Mouse (Mus musculus): ENCODE data around the gene Nkx1-2. TPM values are rescaled to one million over a fixed set of nuclear protein-coding genes. Genes with fewer than 3 reads are reported as not detected.

Gene Nkx1-2
- polyA plus RNA-seq, 1 experiment: not detected

- peak overlapping the region; percentile 95 for H3K27ac ChIP-seq (ENCODE audit: insufficient read depth, low read length)
- peak overlapping the region; percentile 12; the same call in 1 of the 2 replicates for H3K4me3 ChIP-seq (ENCODE audit: insufficient read depth, low read length)
- TF ChIP-seq POLR2A (IDR thresholded peaks at IDR 0.05; ENCODE audit: low read depth, low read length) (no peak), CTCF (IDR thresholded peaks at IDR 0.05; ENCODE audit: borderline replicate concordance, insufficient read depth, low read length) (no peak)
- peaks cover 2% of the 10 kb centered on the region; the same call in 1 of the 2 replicates for H3K4me1 ChIP-seq (ENCODE audit: control insufficient read depth, insufficient read depth, low read length)
Observed at GRCm38 (mm10) chr7:132573205-132573604, 26.2 kb downstream of the Nkx1-2 start.

- peaks cover 2% of the 10 kb centered on the region; the same call in 1 of the 2 replicates for H3K4me1 ChIP-seq (ENCODE audit: control insufficient read depth, insufficient read depth, low read length)
- peak overlapping the region; percentile 51; the same call in 1 of the 2 replicates for H3K27ac ChIP-seq (ENCODE audit: insufficient read depth, low read length)
- no peak overlapping the region for H3K4me3 ChIP-seq (ENCODE audit: insufficient read depth, low read length)
- TF ChIP-seq CTCF (IDR thresholded peaks at IDR 0.05; ENCODE audit: borderline replicate concordance, insufficient read depth, low read length) (no peak), POLR2A (IDR thresholded peaks at IDR 0.05; ENCODE audit: low read depth, low read length) (no peak; the same call in 1 of the 2 replicates)
Observed at GRCm38 (mm10) chr7:132572738-132573137, 26.7 kb downstream of the Nkx1-2 start.

GRCm38 (mm10) chr7:132571481-132571880, 28.0 kb downstream of the Nkx1-2 start:
- no peak for TF ChIP-seq CTCF (IDR thresholded peaks at IDR 0.05; ENCODE audit: borderline replicate concordance, insufficient read depth, low read length)
- TF ChIP-seq POLR2A (IDR thresholded peaks at IDR 0.05; ENCODE audit: low read depth, low read length): no peak
- H3K27ac ChIP-seq (ENCODE audit: insufficient read depth, low read length): peak overlapping the region; percentile 70
- peaks cover 2% of the 10 kb centered on the region; the same call in 1 of the 2 replicates for H3K4me1 ChIP-seq (ENCODE audit: control insufficient read depth, insufficient read depth, low read length)
- no peak overlapping the region for H3K4me3 ChIP-seq (ENCODE audit: insufficient read depth, low read length)

GRCm38 (mm10) chr7:132570071-132570470, 29.4 kb downstream of the Nkx1-2 start:
- Histone ChIP-seq H3K4me3 (ENCODE audit: insufficient read depth, low read length) (no peak overlapping the region), H3K4me1 (ENCODE audit: control insufficient read depth, insufficient read depth, low read length) (peaks cover 2% of the 10 kb centered on the region; the same call in 1 of the 2 replicates), H3K27ac (ENCODE audit: insufficient read depth, low read length) (no peak overlapping the region)
- TF ChIP-seq CTCF (IDR thresholded peaks at IDR 0.05; ENCODE audit: borderline replicate concordance, insufficient read depth, low read length): no peak
- no peak for TF ChIP-seq POLR2A (IDR thresholded peaks at IDR 0.05; ENCODE audit: low read depth, low read length)

GRCm38 (mm10) chr7:132568817-132569216, 30.6 kb downstream of the Nkx1-2 start:
- H3K4me1 ChIP-seq (ENCODE audit: control insufficient read depth, insufficient read depth, low read length): peaks cover 2% of the 10 kb centered on the region; the same call in 1 of the 2 replicates
- no peak overlapping the region for H3K4me3 ChIP-seq (ENCODE audit: insufficient read depth, low read length)
- H3K27ac ChIP-seq (ENCODE audit: insufficient read depth, low read length): no peak overlapping the region
- TF ChIP-seq POLR2A (IDR thresholded peaks at IDR 0.05; ENCODE audit: low read depth, low read length) (no peak), CTCF (IDR thresholded peaks at IDR 0.05; ENCODE audit: borderline replicate concordance, insufficient read depth, low read length) (no peak)

GRCm38 (mm10) chr7:132565831-132566230, 33.6 kb downstream of the Nkx1-2 start:
- Histone ChIP-seq H3K4me1 (ENCODE audit: control insufficient read depth, insufficient read depth, low read length) (no peaks in the 10 kb centered on the region), H3K4me3 (ENCODE audit: insufficient read depth, low read length) (no peak overlapping the region), H3K27ac (ENCODE audit: insufficient read depth, low read length) (no peak overlapping the region)
- TF ChIP-seq CTCF (IDR thresholded peaks at IDR 0.05; ENCODE audit: borderline replicate concordance, insufficient read depth, low read length) (no peak), POLR2A (IDR thresholded peaks at IDR 0.05; ENCODE audit: low read depth, low read length) (no peak)

- H3K4me3 ChIP-seq (ENCODE audit: insufficient read depth, low read length): no peak overlapping the region
- H3K27ac ChIP-seq (ENCODE audit: insufficient read depth, low read length): no peak overlapping the region
- TF ChIP-seq CTCF (IDR thresholded peaks at IDR 0.05; ENCODE audit: borderline replicate concordance, insufficient read depth, low read length) (no peak), POLR2A (IDR thresholded peaks at IDR 0.05; ENCODE audit: low read depth, low read length) (no peak)
- 0 out of 2 replicates have a peak, but pooled peaks cover 1% of the 10 kb centered on the region for H3K4me1 ChIP-seq (ENCODE audit: control insufficient read depth, insufficient read depth, low read length)
Observed at GRCm38 (mm10) chr7:132559138-132559766, 40.2 kb downstream of the Nkx1-2 start.

- H3K4me1 ChIP-seq (ENCODE audit: control insufficient read depth, insufficient read depth, low read length): 0 out of 2 replicates have a peak, but pooled peaks cover 1% of the 10 kb centered on the region
- H3K27ac ChIP-seq (ENCODE audit: insufficient read depth, low read length): no peak overlapping the region
- H3K4me3 ChIP-seq (ENCODE audit: insufficient read depth, low read length): no peak overlapping the region
- no peak for TF ChIP-seq POLR2A (IDR thresholded peaks at IDR 0.05; ENCODE audit: low read depth, low read length)
- no peak for TF ChIP-seq CTCF (IDR thresholded peaks at IDR 0.05; ENCODE audit: borderline replicate concordance, insufficient read depth, low read length)
Observed at GRCm38 (mm10) chr7:132558141-132558736, 41.2 kb downstream of the Nkx1-2 start.

- TF ChIP-seq POLR2A (IDR thresholded peaks at IDR 0.05; ENCODE audit: low read depth, low read length) (no peak), CTCF (IDR thresholded peaks at IDR 0.05; ENCODE audit: borderline replicate concordance, insufficient read depth, low read length) (no peak)
- no peak overlapping the region for H3K27ac ChIP-seq (ENCODE audit: insufficient read depth, low read length)
- H3K4me1 ChIP-seq (ENCODE audit: control insufficient read depth, insufficient read depth, low read length): 0 out of 2 replicates have a peak, but pooled peaks cover 1% of the 10 kb centered on the region
- no peak overlapping the region for H3K4me3 ChIP-seq (ENCODE audit: insufficient read depth, low read length)
Observed at GRCm38 (mm10) chr7:132556575-132556974, 42.9 kb downstream of the Nkx1-2 start.

GRCm38 (mm10) chr7:132555911-132556310, 43.5 kb downstream of the Nkx1-2 start:
- TF ChIP-seq POLR2A (IDR thresholded peaks at IDR 0.05; ENCODE audit: low read depth, low read length) (no peak), CTCF (IDR thresholded peaks at IDR 0.05; ENCODE audit: borderline replicate concordance, insufficient read depth, low read length) (no peak)
- H3K27ac ChIP-seq (ENCODE audit: insufficient read depth, low read length): no peak overlapping the region
- H3K4me3 ChIP-seq (ENCODE audit: insufficient read depth, low read length): no peak overlapping the region
- 0 out of 2 replicates have a peak, but pooled peaks cover 1% of the 10 kb centered on the region for H3K4me1 ChIP-seq (ENCODE audit: control insufficient read depth, insufficient read depth, low read length)
